Mouse (Mus musculus) mouse trophoblast stem cell (cell line): ENCODE measurements around the gene Spock1.

ENCODE experiments used
- in situ Hi-C, 2 experiments: fragments of 300-500 bp; cut with MseI, MboI; formaldehyde crosslinking; loops; 2 replicates in 1 of 2; 3 replicates in 1 of 2; pipeline ENCODE4 v1.15.1; 2025

Spock1 gene

GRCm38 (mm10) chr13:57908266-57908582 is at the start of gene Spock1:
Spock1 (minus strand) TSS chr13:57908332.
- in situ Hi-C loops, result loop anchor here (25.0 kb wide), 1 partner anchor 621 kb away; no protein-coding TSS in a partner anchor

- in situ Hi-C loops, result no loop called here
These were observed 42.0 kb upstream of the Spock1 start for GRCm38 (mm10) chr13:57950091-57950490.

GRCm38 (mm10) chr13:57949513-57949912 is 41.4 kb upstream of the Spock1 start:
- in situ Hi-C loops, result no loop called here

GRCm38 (mm10) chr13:57945197-57945596 is 37.1 kb upstream of the Spock1 start:
- in situ Hi-C loops, result no loop called here

- in situ Hi-C loops, result no loop called here
These were observed 36.3 kb upstream of the Spock1 start for GRCm38 (mm10) chr13:57944434-57944833.

GRCm38 (mm10) chr13:57943900-57944299 is 35.8 kb upstream of the Spock1 start:
- in situ Hi-C loops, result no loop called here

- in situ Hi-C loops, result no loop called here
These were observed 29.5 kb upstream of the Spock1 start for GRCm38 (mm10) chr13:57937463-57938229.

- in situ Hi-C loops, result no loop called here
These were observed 23.9 kb upstream of the Spock1 start for GRCm38 (mm10) chr13:57931998-57932397.

- in situ Hi-C loops, result no loop called here
These were observed 23.2 kb upstream of the Spock1 start for GRCm38 (mm10) chr13:57931376-57931775.

GRCm38 (mm10) chr13:57930720-57931119 is 22.6 kb upstream of the Spock1 start:
- in situ Hi-C loops, result no loop called here

- in situ Hi-C loops, result no loop called here
These were observed 22.2 kb upstream of the Spock1 start for GRCm38 (mm10) chr13:57930283-57930682.

GRCm38 (mm10) chr13:57919947-57920346 is 11.8 kb upstream of the Spock1 start:
- in situ Hi-C loops, result loop anchor here (25.0 kb wide), 1 partner anchor 633 kb away; no protein-coding TSS in a partner anchor

- in situ Hi-C loops, result loop anchor here (25.0 kb wide), 1 partner anchor 624 kb away; no protein-coding TSS in a partner anchor
These were observed 3.0 kb upstream of the Spock1 start for GRCm38 (mm10) chr13:57911171-57911570.

GRCm38 (mm10) chr13:57907428-57908265 is 485 bp downstream of the Spock1 start:
- in situ Hi-C loops, result loop anchor here (25.0 kb wide), 1 partner anchor 620 kb away; no protein-coding TSS in a partner anchor

GRCm38 (mm10) chr13:57894597-57894996 is 13.5 kb downstream of the Spock1 start:
- in situ Hi-C loops, result no loop called here

GRCm38 (mm10) chr13:57889708-57890107 is 18.4 kb downstream of the Spock1 start:
- in situ Hi-C loops, result no loop called here

- in situ Hi-C loops, result no loop called here
These were observed 19.1 kb downstream of the Spock1 start for GRCm38 (mm10) chr13:57889050-57889449.

GRCm38 (mm10) chr13:57879817-57880216 is 28.3 kb downstream of the Spock1 start:
- in situ Hi-C loops, result no loop called here

- in situ Hi-C loops, result no loop called here
These were observed 29.3 kb downstream of the Spock1 start for GRCm38 (mm10) chr13:57878797-57879196.

GRCm38 (mm10) chr13:57877782-57878181 is 30.4 kb downstream of the Spock1 start:
- in situ Hi-C loops, result no loop called here

- in situ Hi-C loops, result no loop called here
These were observed 31.2 kb downstream of the Spock1 start for GRCm38 (mm10) chr13:57876966-57877365.

- in situ Hi-C loops, result no loop called here
These were observed 38.1 kb downstream of the Spock1 start for GRCm38 (mm10) chr13:57870058-57870457.

GRCm38 (mm10) chr13:57867586-57867985 is 40.5 kb downstream of the Spock1 start:
- in situ Hi-C loops, result no loop called here
